Mouse (Mus musculus): ENCODE data around the gene Prkg2. TPM values are rescaled to one million over a fixed set of nuclear protein-coding genes. Genes with fewer than 3 reads are reported as not detected.

Gene Prkg2
- total RNA-seq, 2 experiments from 2014 or later, result not detected

DNA sequence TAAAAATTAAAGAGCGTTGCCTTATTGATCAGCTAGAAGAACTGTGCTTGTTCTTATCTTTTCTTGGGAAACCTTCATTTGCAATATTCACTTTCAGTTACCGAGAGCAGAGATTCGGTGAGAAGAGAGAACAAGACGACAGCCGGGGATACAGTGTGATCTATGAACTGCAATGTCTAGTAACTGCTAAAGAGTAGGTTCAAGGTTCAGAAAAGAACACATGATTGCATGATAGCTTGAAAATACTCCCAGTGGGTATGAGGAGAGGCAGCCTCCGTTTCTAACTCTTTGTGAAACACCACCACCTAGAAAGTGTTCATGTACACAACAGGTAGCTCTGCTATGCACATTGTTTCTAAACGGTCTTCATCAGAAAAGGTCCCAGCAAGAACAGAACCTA is 55.8 kb downstream of the Prkg2 start:
- ATAC-seq (replicated peaks; ENCODE audit: poor library complexity, severe bottlenecking), result no peak

DNA sequence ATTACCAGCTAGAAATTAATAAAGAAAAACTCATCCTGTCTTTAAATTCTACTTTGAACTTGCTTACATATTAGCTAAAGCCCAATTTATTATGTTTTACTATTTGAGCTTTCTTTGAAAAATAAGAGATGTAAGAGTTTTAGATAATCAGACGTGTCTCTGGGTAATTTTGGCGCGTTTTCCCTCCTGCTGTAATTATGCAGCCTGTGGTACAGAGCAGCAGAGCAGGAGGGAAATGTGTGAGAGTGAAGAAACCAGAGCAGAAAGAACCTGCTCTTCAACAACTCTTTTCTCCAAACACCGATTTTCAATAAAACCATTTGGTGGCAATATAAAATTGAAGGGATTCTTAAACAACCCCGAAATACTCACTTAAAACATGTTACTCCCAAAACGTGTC is 58.8 kb downstream of the Prkg2 start:
- no peak for ATAC-seq (replicated peaks; ENCODE audit: poor library complexity, severe bottlenecking)

DNA sequence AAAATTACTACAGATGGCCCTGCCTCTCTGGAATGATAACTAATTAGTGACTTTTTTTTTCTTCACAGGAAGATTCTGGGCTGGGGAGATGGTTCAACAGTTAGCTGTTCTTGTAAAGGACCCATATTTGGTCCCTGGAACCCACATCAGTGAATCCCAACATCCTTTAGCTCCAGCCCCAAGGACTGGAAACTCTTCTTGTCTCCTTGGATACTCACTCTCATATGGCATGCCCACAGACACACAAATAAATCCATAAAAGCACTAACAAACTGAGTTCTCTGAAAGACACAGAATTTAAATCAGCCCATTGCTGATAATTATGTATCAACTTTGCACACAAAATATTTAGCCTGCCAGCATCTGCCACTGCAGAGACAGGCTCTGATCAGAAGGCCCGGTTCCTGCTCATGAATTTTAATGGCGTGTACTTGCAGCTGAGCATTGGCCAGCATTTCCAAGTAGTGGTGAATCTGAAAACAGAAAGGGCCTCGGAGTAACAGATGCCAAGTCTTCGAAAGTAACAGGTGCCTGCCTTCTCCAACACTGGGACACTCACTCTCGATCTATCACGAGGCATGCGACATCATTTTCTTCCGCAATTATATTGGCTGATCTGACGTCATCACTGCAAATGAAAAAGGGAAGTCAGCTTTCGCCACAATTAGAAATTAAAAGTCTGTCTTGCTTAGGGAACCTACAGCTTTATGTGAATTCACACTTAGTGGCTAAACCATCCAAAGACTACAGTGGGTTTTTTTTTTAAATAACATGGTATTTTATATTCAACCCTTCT is 61.1 kb downstream of the Prkg2 start:
- peak; percentile 69 for ATAC-seq (replicated peaks; ENCODE audit: poor library complexity, severe bottlenecking)

DNA sequence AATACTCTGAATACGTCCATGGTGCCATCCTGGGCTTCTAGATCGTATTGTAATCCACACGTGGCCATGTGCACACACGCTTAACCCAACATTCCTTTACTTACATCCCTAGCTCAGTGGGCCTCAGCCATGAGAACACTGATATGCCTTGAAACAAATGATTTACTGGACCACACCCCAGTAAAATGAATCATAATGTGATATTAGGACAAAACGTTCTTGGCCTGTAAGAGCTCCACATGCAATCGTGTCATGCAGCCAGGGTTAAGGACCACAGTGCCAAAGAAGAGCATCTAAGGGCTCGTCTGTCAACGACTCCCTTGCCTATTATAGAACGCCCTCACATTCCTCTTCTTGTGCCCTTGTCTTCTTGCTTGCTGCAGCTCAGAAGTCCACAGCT is 70.5 kb downstream of the Prkg2 start:
- no peak for ATAC-seq (replicated peaks; ENCODE audit: poor library complexity, severe bottlenecking)

DNA sequence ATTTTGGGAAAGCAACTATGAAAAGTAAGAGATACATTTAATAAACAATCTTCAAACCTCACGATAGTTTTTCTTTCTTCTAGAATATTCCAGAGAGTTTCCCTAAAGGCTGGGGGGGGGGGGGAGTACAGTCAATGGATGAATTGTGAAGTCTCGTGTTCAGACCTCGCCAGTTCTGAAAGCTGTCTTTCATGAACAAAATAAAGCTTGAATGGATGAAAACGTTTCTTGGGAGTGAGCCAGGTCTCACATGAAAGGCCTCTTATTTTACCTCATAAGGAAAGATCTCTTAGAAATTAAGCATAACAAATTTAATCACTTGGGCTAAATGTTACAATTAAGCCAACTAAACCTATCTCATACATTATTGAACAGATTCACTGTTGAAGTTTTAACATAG is 72.0 kb downstream of the Prkg2 start:
- no peak for ATAC-seq (replicated peaks; ENCODE audit: poor library complexity, severe bottlenecking)

DNA sequence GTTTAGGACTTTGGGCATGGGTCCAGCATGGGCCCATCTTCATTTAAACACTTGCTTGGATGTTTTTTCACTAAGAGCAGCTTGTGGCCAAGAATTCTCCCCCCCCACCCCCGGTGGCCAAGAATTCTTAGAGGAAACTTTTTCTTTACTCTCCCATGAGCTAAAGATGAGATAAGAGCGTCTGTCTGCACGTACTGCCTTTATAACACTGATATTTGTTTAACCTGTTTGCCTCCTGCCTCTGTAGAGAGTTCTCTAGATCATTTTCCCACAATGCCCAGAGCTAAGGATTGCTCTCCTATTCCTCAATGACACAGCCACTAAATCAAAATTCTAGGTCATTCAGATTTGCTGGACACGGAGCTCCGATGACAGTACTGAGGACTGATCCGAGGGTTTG is 72.8 kb downstream of the Prkg2 start:
- ATAC-seq (replicated peaks; ENCODE audit: poor library complexity, severe bottlenecking), result no peak

DNA sequence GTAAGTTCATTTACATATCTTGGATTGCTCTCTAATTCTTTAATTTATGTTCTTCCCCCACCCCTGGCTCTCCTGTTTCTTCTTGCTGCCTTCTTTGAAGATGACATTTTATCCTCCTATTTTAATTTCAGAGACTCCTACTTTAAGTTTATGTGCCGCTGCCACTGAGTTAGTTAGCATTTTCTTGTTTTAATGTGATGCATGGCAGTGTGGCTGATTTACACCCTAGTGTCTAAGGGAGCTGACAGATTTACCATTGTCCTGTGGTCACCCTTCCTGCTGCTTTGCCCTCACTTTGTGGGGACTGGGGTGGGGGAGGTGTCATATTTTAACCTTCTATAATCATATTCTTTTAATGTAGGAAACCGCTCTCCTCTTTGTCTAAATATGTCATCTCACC is 74.7 kb downstream of the Prkg2 start:
- ATAC-seq (replicated peaks; ENCODE audit: poor library complexity, severe bottlenecking), result no peak

DNA sequence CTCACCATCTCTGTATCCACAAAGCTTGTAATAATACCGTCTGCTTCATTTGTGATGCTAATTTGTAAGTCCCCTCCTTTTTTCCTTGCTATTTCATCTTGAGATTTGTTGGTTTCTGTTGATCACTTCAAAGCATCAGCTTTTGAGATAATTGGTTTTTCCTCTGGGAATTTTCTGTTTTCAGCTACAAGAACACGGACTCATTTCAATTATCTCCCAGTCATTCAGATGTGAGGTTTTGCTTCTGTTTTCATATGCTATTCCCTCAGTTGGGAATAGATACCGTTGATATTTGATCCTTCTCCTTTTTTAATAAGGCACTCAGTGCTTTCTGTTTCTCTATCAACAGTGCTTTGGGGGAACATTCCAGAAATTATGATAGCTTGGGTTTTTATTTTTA is 81.6 kb downstream of the Prkg2 start:
- ATAC-seq (replicated peaks; ENCODE audit: poor library complexity, severe bottlenecking), result no peak

DNA sequence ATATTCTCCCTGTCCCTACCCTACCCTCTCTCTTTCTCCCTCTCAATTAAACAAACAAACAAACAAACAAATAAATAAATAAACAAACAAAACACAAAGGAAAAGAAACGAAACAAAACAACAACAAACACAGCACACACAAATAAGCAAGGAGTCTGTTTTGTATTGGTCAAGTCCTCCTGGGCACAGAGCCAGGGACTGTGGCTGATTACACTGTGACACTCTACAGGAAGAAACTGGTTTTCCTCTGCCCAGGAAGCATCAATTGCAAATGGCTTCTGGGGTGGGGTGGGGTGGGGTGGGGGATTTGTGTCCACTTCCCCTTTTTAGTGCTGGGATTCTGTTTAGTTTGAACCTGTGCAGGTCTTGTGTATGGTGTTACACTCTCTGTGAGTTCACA is 83.8 kb downstream of the Prkg2 start:
- no peak for ATAC-seq (replicated peaks; ENCODE audit: poor library complexity, severe bottlenecking)

DNA sequence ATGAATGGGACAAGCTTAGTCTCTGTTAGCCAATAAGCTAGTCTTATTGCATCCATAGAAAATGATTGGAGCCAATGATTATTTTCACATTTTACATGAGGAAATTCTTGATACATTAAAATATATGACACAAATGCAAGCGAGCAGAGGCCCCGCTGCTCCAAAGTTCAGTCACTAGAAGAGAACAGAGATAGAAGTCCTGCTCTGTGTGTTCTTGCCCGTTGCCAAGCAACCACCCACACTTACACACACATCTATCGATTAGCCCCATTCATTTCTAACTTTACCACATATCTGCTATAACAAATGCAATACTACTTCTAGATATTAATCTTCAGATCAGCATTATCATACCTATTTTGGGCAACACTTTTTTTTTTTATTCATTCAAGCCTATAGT is 85.6 kb downstream of the Prkg2 start:
- ATAC-seq (replicated peaks; ENCODE audit: poor library complexity, severe bottlenecking), result no peak

DNA sequence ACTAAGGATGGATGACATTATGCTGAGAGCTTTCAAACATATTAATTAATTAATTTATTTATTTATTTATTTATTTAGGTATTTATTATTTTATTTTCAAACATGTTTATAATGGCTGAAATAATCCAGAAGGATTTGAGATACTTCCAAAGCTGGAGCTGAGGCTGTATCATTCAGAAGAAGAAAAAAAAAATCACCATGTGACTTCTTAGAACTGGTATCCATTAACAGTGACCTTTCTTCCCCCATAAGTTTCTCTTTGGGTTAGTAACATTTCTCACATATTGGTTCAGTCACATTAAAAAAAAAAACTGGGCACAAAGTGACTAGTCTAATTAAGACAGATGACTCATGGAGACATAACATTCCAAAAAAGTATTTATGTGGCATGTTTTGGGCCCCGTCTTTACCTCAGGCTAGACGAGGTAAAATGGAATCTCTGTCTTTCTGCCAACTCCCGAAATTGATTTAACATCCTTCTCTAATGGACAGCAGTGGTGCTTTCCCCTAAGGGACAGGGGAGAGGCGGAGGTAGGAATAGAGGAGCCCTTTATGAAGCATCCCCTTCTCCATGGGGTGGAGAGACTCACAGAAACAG is 86.6 kb downstream of the Prkg2 start:
- no peak for ATAC-seq (replicated peaks; ENCODE audit: poor library complexity, severe bottlenecking)

DNA sequence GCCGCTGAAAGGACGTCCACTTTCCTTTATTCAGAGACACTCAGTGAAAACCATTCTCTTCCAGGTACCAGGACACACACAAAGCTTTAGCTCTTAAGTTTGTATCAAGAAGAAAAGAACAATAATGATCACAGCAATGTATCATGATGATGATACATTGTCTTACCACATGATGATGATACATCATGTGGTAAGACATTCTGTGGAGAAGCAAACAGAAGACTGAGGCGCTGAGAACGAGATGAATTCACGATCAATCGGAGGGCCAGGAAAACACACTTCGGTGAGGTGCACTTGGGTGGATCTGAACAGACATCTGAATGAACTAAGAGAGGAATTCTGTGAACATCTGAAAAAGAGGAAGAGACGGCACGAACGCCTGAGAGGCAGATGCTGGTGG is 87.4 kb downstream of the Prkg2 start:
- ATAC-seq (replicated peaks; ENCODE audit: poor library complexity, severe bottlenecking), result no peak

DNA sequence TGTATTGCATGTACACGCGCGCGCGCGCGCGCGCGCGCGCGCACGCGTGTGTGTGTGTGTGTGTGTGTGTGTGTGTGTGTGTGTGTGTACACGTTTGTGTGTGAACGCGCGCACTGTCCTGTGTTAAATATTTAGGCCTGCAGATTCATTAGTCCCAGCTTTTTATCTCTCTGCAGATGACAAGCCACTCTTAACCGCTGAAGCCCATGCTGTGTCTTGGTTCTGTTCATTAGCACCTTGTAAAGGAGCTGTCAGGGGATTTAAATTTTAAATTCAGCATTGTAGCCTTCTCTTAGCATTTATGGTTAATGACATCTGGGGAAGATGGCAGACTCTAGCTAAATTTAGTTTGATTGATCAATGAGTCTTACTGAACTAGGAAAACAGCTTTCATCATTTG is 90.5 kb downstream of the Prkg2 start:
- ATAC-seq (replicated peaks; ENCODE audit: poor library complexity, severe bottlenecking), result no peak

DNA sequence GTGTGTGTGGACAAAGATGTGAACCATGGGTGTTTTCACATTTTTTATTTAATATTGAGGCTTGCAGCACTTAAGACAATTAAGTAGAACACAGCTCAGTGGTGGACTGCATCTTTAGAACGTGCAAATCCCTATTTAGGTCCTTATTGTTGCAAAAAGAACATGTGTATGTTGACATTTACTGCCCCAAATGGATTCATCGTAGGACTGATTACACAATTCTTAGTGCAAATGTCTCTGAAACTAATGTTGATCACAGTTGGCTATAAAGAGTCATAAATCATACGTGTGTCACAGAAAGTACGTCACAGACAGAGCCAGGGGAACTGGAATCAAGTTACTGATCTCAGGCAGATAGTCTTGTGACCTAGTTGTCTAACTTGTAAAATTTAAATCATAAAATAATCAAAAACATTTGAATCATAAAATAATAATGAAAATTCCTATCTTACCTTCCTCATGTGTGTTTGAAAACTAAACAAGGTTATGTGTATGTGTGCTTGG is 91.0 kb downstream of the Prkg2 start:
- ATAC-seq (replicated peaks; ENCODE audit: poor library complexity, severe bottlenecking), result no peak

DNA sequence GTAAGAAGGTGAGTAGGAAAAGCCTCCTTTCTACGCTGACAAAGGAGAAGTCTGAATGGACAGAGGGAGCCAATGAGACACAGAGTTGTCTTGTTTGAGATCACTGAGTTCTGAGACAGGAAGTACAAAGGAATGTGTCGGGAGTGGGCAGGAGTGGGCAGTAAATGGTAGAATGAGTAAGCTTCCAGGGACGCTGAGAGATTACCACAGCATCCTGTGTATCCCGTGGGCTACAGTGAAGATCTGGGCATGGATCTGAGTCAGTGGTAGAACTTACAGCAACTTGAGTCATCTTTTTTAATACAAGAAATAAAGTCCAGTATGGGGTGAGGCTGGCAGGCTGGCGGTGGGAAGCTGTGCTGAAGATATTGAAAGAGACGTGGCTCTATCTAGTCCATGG is 93.4 kb downstream of the Prkg2 start:
- ATAC-seq (replicated peaks; ENCODE audit: poor library complexity, severe bottlenecking), result no peak

DNA sequence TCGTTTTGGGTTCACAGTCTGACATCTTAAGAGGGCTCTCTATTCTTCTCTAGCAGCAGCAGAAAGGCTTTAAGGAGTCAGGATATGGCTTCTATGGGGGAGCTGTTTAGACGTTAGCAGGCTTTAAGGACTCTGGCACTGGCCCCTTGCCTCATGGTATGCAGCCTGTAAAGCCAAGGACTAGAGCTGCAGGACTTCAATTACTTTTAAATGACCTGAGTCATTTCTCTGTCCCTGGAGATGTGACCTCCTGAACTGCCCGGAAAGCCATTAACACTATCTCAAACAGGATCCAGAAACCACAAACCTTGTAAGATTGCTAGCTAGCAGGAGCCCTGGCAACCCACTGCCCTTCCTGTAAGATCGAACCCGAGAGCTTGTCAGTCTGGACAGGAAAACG is 96.4 kb downstream of the Prkg2 start:
- no peak for ATAC-seq (replicated peaks; ENCODE audit: poor library complexity, severe bottlenecking)

DNA sequence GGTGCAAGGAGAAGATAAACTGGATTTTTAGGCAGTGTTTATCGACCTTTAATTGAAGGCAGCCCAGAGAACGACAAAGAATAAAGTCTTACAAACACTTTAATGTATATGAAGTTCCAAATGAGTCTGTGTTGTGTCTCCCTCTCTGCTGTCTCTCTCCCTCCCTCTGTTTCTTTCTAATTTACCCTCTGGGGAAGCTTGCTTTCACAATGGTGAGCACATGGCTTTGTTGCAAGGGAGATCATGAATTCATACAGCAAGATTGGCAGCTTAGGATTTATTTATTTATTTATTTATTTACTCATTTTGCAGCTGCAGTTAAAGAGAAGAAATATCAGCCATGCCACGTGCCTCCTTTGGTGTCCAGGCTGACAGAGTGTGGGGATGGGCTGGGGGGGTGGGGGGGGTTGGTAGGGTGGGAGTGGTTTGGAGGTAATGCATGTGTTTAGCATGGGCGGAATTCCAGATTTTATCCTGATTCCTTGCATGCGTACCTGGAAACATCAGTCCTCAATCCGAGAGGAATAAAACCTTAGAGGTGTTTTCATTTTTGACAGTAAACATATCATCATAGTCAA is 97.4 kb downstream of the Prkg2 start:
- ATAC-seq (replicated peaks; ENCODE audit: poor library complexity, severe bottlenecking), result no peak

DNA sequence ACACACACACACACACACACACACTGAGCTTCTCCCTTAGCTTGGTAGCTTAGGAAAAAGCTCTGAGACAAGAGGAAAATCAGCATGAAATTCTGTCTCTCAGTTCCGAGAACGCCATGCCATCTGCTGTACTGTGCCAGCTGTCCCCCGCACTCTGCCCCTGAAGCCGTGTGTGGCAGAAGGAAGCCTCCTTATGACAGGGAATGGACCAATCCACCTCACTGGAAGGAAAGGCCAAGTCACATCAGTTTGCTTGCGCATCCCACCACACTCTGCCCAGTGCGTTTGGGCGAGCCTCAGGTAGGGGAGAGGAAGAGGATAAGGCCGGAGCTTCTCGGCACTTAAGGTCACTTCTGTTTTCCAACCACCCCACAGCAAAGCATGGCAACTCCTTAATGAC is 98.0 kb downstream of the Prkg2 start:
- ATAC-seq (replicated peaks; ENCODE audit: poor library complexity, severe bottlenecking), result no peak

DNA sequence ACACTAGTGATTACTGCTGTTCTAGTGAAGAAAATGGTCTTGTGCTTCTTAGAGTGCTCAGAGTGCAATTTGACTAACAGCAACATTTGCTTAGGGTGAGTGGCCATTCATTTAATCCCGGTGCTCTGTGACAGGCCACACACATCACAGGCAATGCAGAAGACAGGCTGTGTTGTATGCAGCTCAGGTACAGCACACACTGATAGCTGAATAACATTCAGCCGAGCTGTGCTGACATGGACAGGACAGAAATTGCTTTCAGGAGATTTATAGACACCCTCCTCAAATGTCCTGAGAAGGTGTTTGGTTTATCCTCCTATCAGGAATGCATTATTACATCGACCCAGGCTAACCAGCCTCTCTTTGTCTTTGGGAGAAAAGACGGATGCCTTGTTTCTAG is 99.3 kb downstream of the Prkg2 start:
- no peak for ATAC-seq (replicated peaks; ENCODE audit: poor library complexity, severe bottlenecking)

DNA sequence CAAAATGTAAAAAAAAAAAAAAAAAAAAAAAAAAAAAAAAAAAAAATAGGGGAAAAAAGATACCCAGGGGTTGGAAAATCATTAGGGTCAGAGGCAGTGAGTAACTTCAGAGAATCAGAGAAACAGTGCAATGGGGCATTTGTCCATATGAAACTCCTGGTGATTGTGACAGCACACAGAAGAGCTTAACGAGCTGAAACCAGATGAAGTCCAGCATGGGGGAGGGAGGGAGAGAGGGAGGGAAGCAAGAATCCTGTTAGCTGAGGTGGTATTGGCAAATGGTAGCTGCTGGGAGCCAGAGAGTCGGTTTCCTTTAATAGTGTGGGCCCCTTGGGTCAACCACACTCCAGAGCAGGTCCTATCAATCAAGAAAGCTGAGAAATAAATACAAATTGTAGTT is 100.5 kb downstream of the Prkg2 start:
- ATAC-seq (replicated peaks; ENCODE audit: poor library complexity, severe bottlenecking), result no peak

DNA sequence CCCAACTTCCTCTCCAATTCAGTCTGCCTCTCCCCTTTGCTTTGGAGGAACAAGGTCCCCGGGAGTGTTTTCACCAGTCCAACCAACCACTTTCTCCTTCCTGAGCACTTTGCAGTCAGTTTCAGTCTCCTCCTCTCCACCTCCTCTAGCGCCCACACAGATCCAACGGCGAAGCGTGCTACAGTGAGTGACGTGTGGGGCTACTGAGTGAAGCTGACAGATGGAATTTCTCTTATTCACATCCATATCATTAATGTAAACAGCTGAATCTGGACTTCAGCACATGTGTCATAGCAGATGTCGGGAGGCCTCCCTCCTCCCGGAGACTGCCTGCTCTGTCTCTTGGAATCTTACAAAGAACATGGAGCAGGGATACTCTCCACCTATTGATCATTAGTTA is 101.2 kb downstream of the Prkg2 start:
- ATAC-seq (replicated peaks; ENCODE audit: poor library complexity, severe bottlenecking), result no peak

DNA sequence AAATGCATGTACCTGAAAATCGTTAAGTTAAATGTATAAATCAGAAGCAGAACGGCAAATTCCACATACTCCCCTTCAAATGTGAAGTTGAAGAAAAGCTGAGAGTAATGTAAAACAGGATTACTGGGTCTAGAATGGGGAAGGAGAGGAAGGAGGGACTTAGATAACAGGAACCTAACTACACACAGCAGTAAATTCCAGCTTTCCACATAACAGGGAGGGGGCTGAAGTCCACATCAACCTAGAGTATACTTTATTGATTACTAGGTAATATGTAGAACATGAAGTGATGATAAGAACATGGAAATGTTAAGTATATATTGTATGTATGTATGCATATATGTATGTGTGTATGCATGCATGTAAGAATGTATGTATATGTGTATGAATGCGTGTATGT is 114.2 kb downstream of the Prkg2 start:
- ATAC-seq (replicated peaks; ENCODE audit: poor library complexity, severe bottlenecking), result no peak

Measured in granulocyte monocyte progenitor cell, adult 5-6 weeks (primary cell).